Mouse (Mus musculus): ENCODE results near the gene Prss1. TPM values are rescaled to one million over a fixed set of nuclear protein-coding genes. Genes with fewer than 3 reads are reported as not detected.
"Not testable (repeated sequence)": the region's sequence is repeated elsewhere in the genome, so short reads cannot be mapped to it uniquely, and the experiment has no call there.

The Prss1 gene
- total RNA-seq (2021) = not detected

DNA sequence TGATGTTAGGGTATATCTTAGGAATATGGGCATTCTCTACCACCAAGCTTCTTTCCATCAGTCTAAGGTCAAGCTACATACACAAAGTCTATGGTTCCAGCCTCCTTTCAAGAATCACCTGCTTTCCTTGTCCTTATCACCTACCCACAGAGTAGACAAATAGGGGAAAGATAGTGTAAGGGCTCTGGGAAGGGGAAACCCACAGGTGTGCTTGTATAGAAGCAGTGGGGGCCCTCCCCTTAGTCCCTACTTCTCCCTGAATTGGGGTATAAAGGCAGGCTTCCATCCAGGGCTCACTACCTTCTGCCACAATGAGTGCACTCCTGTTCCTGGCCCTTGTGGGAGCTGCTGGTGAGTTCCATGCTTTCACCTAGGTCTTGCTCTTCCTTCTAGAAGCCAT lies at the start of gene Prss1:
Gene Prss1, plus strand, starts transcription at position 301 of the 400 bp plus-strand sequence.
- DNase-seq (ENCODE audit: low spot score); intact Hi-C loops (cut with DNase I): not testable (repeated sequence)

DNA sequence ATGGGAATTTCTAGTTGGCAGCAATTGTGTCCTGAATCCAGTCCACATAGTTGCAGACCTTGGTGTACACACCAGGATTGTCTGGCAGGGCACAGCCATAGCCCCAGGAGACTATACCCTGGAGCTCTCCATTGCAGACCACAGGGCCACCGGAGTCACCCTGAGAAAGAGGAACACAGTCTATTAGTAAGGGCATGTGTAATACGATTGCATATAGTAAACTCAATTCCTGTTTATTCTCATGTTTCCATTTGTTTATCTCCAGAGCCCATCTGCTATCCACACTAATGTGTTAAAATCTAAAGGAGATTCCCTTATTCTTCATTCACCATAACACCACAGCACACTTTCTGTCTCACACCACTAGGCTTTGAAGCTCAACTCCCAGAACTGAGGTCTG lies 16.5 kb upstream of the Prss1 start:
- DNase-seq (ENCODE audit: low spot score); intact Hi-C loops (cut with DNase I): not testable (repeated sequence)

DNA sequence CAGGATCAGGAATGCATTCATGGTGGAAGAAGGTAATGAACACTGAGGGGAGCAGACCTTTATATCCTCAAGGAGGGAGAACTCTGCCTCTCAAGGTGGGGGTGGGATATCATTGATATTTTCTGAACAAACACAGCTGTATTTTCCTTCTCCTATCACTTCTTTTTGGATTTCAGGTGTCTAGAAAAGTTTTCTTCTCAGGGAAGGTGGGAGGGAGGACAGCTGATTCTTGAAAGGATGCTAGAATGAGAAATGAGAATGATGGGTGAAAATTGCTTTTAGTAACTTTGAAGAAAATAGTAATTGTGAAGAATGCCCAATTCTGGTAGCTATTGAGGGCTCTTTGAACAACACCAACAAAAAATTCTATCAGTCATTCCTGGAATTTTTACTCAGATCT lies 12.7 kb upstream of the Prss1 start, which contains the start of gene Gm10334:
Gene Gm10334, minus strand, starts transcription at position 101 of the 400 bp plus-strand sequence.
- DNase-seq (ENCODE audit: low spot score); intact Hi-C loops (cut with DNase I): not testable (repeated sequence)

DNA sequence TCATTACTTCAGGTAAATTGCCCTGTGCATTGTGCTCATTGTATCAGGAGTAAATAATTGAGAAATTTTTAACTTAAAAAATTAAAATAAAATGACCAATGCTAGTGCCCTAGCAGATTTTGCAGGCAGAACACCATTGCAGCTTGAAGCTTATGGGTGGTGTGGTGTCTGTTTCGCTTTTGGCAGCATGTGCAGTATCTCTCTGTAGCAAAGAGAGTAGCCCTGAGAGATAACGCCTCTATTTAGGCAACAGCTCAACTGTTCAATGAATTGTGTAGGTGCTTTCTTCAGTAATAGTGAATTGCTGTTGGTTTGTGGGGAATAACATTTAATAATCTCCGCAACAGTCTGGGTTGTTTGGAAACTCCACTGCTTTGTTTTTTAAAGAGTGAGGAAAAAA lies 40.6 kb downstream of the Prss1 start:
- DNase-seq (ENCODE audit: low spot score) = no peak
- intact Hi-C loops (cut with DNase I) = no loop called here

DNA sequence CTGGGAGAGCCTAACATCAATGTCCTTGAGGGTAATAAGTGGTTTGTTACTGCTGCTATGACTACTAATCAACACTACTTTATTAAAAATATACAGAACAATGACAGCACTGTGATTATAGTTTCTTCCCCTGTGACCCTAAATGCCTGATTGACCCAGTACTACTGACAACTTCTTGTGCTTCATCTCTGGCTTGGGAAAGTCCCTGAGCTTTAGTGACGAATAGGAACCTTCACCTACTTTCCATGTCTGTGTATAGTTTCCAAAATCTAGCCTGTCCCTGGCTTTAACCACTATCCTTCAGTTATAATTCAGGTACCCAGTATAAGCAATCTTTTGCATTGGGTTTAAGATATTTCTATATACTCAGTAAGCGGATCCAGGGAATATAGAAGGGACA lies 46.2 kb downstream of the Prss1 start:
- intact Hi-C loops (cut with DNase I) = loop anchor here (5.0 kb wide), 1 partner anchor 233 kb away; no protein-coding TSS in a partner anchor
- no peak for DNase-seq (ENCODE audit: low spot score)

DNA sequence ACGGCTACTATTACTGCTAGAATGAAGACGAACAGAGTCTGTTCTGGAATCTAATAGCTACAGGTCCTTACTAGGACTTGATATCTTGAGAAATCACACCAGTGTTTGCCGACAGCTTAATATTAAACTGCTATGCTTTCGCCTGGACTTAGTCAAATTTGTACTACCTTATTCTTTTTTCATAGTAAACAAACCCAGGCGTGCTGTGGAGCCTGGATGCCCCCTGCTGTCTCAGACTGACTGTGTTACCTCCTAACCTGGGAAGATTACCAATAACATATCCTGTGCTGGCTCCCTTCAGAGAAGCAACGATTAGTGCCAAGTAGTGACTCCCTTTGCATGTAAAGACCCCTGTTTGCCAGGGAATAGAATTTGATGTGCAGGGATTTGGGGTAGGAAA lies 46.6 kb downstream of the Prss1 start:
- no peak for DNase-seq (ENCODE audit: low spot score)
- intact Hi-C loops (cut with DNase I) = loop anchor here (5.0 kb wide), 1 partner anchor 233 kb away; no protein-coding TSS in a partner anchor

Other genes starting within 250 kb of the Prss1 start
- not detected for gene Try4, start 156.7 kb upstream of the Prss1 start, total RNA-seq (2021)
- not detected for gene Try5, start 142.1 kb upstream of the Prss1 start, total RNA-seq (2021)
- not detected for gene Try10, start 104.8 kb upstream of the Prss1 start, total RNA-seq (2021)
- gene Prss3, start 81.3 kb upstream of the Prss1 start, total RNA-seq (2021) = not detected
- not detected for gene Gm5771, start 66.6 kb upstream of the Prss1 start, total RNA-seq (2021)
- not detected for gene Gm10334, start 12.8 kb upstream of the Prss1 start, total RNA-seq (2021)
- not detected for gene Prss2, start 62.9 kb downstream of the Prss1 start, total RNA-seq (2021)
- 1 to 10 TPM; 1.6 to 2.0 TPM for gene Ephb6, start 146.6 kb downstream of the Prss1 start, total RNA-seq (2021)
- gene Trpv6, start 177.5 kb downstream of the Prss1 start, total RNA-seq (2021) = not detected
- not detected for gene Trpv5, start 221.8 kb downstream of the Prss1 start, total RNA-seq (2021)
- not detected for gene Llcfc1, start 225.5 kb downstream of the Prss1 start, total RNA-seq (2021)
- gene Kel, start 245.4 kb downstream of the Prss1 start, total RNA-seq (2021) = under 1 TPM in 1 of 2 experiments, not detected in 1; 0.89 TPM